Mouse (Mus musculus) left cerebral cortex, postnatal 10 days (tissue): ENCODE data around the gene Rbm24. TPM values are rescaled to one million over a fixed set of nuclear protein-coding genes. Genes with fewer than 3 reads are reported as not detected.

Source experiments
- DNase-seq, 2 experiments: peaks; one replicate each; pipeline ENCODE4 v3.0.0; 2021 to 2022; ENCODE audit warnings: low spot score in 2 of 2, mixed read lengths in 1 of 2; ENCODE audit errors: extremely low spot score in 1 of 2
- intact Hi-C: fragments of 180-260 bp; cut with DNase I; formaldehyde crosslinking; loops from one replicate; pipeline ENCODE4 v1.15.1; 2025
- total RNA-seq, 2 experiments: library from RNA; stranded (reverse); gene quantifications; 2 replicates each; pipeline ENCODE4 v1.2.3; 2021

Gene Rbm24
- 10 to 100 TPM; 26.7 to 29.5 TPM for total RNA-seq

DNA sequence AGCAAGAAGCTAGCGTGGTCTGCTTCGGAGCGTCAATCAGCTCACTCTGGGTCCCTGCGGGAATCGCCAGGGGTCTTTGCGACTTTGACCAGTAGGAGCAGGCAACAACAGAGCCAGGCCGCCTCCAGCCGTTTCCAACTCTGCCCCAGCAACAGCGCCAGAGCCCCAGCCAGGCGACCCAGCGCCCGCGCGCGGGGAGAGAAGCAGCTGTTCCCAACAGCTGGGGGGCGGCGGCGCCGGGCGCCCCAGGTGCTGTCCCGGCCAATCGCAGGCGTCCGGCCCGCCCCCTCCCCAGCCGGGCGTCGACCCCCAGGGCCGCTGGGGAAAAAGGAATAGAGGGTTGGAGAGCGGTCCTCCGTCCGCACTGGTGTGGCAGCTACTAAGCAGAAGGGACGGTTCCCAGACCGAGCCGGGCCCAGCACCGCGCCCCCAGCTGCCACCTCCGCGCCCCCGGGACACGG, at the start of gene Rbm24:
Rbm24 (plus strand) TSS at position 294 of the 461 bp plus-strand sequence.
- DNase-seq: peak in 1 of 2 experiments; percentile 72
- intact Hi-C loops: loop anchor here (5.0 kb wide), 2 partner anchors 56 to 249 kb away; partner anchors contain the start of gene Fam8a1

DNA sequence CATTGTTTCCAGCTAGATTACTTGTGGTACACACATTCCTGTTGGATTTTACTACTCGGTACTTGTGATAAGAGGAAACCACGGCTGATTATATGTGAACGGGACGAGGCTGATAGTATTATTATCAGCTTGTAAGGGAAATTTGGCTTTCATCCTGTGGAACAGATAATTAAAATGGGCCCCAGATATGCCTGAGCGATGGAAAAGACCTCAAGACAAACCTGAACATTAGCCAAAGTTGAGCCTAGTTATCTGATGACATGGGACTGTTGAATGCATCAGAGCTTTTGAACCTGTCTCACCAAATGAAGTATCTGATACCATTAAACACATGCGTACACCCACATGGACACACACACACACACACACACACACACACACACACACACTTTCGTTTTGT, 45.4 kb upstream of the Rbm24 start:
- intact Hi-C loops: no loop called here
- no peak for DNase-seq

DNA sequence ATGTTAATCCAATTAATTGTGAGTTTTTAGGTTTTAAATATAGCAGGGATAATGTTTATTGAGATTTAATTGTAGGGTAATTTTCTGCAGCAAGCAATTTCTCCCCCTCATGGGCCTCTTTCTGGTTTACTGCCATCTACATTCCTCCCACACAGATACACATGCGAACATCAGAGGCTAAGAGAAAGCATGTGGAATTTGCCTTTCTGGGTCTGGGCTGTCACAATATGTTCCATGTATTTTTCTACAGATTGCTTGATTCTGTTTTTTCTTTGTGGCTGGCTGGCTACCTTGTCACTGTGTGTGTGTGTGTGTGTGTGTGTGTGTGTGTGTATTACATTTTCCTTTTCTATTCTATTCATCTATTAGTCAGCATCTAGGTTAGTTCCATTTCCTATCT, 42.9 kb upstream of the Rbm24 start:
- intact Hi-C loops: no loop called here
- no peak for DNase-seq

DNA sequence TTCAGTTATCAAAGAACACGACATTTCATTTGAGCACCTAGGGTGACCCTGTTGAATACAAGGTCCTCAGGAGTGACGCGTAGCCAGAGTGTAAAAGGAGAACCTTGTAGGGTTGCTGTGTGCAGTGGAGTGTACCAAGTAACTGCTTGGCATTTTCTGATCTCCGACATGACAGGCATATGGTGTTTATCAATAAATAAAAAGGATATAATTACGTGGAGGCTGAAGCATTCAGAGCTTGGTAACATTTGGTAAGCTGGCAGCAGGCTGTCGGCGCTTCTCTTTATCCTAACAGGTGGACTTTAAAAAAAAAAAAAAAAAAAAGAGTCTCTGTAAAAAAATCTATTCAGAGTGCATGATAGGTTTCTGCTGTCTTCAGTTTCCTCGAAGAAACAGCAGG, 30.8 kb upstream of the Rbm24 start:
- intact Hi-C loops: no loop called here
- no peak for DNase-seq

DNA sequence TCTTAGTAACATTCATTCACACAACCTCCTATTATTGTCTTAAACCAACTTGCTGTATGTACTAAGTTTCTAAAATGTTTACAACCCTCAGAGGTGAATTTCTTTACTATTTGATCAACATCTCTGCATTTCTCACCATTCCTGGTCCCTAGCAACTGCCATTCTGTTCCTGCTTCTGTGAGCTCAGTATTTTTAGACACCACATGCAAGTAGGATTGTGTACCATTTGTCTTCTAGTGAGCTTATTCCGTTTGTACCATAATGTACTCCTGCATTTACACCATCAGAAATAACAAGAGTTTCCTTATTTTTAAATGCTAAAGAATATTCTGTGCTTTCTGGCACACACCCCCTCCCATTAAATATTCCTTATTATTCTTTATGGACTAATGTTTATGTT, 26.6 kb upstream of the Rbm24 start:
- DNase-seq: peak in 1 of 2 experiments; percentile 13
- intact Hi-C loops: no loop called here

DNA sequence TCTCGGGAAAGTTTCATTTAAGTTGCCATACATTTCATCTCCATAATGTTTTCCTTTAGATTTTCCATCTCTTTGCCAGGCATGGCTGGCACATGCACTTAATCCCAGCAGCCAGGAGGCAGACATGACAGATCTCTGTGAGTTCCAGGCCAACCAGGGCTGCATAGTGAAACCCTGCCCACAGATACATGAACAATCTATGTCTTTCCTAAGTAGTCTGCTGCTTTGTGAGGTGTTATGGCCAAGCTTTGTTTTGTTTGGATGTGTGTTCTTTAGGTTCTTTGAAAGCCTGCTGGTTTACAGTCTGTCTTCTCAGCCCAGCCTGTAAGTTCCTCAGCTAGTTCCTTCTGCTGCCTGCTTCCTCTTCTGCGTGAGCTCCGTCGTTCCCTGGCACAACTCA, 25.3 kb upstream of the Rbm24 start:
- intact Hi-C loops: no loop called here
- DNase-seq: no peak

DNA sequence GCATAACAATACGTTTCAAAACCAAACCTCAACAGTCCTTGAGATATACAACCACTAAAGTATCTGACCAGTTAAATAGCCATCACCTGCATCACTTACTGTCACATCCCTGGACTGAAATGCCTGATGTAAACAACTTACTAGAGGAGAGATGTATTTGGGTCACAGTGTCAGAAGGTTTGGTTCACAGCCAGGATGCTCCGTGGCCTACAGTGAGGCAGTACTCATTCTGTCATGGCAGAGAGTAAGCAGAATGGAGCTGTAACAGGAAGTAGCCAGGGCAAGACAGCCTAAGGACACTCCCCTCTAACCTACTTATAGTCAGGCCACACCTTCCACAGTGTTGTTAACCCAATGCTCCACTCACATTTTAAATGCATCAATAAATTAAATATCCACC, 24.3 kb upstream of the Rbm24 start:
- intact Hi-C loops: no loop called here
- DNase-seq: no peak

DNA sequence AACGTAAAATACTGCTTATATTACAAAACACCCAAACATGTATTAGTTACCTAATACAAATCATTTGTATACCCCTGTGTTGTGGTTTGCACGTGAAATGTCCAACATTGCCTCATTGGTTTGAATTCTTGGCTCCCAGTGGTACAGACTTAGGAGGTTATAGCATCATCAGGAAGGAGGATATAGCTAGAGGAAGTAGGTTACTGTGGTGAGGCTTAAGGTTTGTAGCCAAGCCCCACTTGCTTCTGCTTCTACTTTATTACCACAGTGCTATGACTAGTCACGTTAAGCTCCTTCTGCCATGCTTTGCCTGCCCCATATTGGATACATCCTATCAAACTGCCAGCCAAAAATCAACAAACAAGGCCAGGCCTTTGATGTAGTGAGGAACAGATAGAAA, 21.0 kb upstream of the Rbm24 start:
- intact Hi-C loops: no loop called here
- DNase-seq: no peak

DNA sequence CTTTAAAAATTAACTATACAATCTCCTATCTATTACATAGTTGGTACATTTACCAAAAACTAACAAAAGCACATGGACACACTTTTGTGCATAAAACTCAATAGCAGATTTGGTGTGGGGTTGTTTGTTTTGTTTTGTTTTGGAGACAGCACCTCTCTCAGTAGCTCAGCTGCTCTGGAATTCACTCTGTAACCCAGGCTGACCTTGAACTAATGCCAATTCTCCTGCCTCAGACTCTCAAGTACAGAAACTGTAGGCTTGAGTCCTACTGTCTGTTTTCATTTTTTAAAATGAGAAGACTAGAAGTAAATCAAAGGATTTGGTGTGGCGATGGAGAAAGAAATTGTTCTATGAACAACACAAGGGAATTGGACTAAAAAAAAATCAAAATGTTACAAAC, 11.1 kb upstream of the Rbm24 start:
- intact Hi-C loops: no loop called here
- DNase-seq: no peak

DNA sequence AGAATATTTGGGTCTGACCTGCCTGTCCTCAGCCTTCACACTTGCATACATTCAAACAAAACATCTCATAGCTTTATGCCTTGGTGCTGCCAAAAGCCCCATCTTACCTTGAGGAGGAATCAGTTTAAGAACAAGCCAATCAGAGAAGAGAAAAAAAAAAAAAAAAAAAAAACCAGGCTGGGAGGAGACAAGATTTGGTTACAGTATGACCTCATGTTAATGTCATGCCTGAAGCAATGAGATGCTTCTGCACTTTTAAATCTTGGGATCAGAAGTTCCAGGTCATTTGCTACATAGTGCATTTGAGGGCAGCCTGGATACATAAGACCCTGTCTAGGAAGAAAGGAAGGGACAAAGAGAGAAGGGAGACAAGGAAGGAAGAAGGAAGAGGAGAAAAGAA, 6.0 kb upstream of the Rbm24 start:
- DNase-seq: no peak
- intact Hi-C loops: no loop called here

DNA sequence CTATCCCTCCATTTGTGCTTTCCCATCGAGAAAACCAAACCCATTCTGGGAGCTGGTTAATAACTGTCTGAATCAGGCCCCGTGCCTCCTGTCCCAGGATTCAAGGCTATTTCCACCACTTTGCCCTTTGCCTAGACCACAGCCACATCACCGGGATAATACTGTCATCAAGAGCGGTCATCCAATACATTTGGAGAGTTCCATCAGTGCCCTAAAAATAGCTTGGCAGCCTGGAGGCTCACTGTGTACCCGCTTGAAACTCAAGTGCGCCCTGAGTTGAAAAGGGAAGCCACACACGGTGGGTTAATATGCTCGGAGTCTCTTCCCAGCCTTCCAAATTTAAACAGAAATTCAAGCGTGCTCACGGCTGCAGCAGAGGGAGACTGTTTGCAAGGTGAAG, 4.6 kb upstream of the Rbm24 start:
- DNase-seq: no peak
- intact Hi-C loops: no loop called here

DNA sequence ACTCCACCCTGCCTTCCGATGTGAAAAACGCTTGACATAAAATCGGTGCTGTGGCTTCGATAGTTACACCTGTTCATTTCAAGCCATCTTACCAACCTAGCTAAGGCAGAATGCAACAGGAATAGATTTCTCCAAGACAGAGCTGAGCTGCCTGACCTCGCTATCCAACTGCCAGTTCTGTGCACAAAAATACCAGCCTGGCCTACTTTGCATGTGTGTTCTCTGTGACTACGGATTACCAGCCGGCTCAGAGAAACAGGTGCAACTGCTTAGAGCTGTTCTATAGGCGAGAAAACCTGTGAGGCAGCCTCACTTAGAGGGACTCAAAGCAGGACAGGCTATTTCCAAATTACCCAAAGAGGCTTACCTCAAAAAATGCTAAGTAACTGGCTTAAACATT, 4.2 kb upstream of the Rbm24 start:
- no peak for DNase-seq
- intact Hi-C loops: no loop called here

DNA sequence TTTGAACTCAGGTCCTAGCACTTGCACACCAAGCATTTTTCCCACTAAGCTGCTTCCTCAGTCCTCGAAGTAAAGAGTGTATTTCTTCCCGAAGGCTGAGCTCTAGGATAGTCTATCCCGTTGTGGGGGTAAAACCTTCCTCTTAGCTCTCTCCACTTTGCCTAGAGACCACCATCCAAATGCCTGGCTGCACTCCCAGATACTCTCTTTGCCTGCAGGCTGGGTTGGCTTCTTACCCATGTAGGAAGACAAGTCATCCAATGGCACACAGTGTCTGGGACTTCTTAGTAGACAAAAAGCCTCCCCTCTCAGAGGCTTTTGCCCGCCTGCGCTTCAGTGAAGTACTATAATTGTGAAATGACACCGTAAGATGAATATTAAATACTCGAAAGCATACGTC, 2.2 kb upstream of the Rbm24 start:
- DNase-seq: no peak
- intact Hi-C loops: loop anchor here (5.0 kb wide), 2 partner anchors 54 to 251 kb away; partner anchors contain the start of gene Fam8a1

DNA sequence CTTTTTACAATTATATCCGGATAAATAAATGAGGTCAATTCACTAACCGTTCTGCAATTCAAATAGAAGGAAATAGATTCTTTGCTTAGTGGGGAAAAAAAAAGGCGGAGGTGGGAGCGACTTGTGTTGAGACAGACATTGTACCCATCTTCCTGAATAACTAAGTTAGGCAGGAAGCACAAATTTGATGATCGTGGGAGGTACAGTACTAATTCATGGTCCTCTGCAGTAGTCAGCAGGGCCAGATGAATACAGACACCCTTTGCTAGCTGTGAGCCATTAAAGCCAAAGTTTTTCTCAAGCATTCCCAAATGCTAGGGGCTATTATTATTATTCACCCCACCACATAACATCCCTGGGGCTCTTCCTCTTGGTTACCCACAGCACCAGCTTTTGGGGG, 640 bp upstream of the Rbm24 start:
- intact Hi-C loops: loop anchor here (5.0 kb wide), 2 partner anchors 55 to 250 kb away; partner anchors contain the start of gene Fam8a1
- no peak for DNase-seq

DNA sequence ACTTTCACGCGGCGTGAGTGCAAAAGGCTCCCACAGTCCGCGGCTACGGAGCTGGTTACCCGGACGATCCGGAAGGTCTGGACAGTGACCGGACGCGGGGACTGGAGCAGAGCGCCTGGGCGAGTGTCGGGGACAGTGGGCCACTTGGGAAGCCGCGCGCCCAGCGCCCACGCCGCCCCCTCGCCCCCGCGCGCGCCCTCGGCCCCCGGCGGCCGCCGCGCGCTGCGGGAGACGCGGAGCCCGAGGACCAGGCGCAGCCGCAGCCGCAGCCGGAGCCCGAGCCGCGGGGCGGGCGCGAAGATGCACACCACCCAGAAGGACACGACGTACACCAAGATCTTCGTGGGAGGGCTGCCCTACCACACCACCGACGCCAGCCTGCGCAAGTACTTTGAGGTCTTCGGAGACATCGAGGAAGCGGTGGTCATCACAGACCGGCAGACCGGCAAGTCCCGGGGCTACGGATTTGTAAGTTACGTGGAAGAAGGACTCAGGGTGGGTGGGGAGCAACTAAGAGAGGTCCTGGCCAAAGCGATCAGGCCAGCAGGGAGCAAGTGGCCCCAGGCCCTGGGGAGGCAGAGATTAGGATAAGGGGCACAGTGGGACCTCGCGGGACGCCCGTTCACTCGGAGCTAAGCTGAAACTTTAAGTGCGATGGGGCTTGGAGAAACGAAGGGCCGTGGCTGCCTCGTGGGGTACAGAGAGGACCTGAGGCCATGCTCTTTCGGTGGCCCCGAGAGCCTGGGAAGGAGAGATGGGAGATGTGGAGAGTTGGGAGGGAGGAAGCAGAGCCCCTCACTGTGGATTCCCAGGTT, 704 bp downstream of the Rbm24 start:
- intact Hi-C loops: loop anchor here (5.0 kb wide), 2 partner anchors 57 to 248 kb away; partner anchors contain the start of gene Fam8a1
- DNase-seq: peak in 1 of 2 experiments; percentile 54

DNA sequence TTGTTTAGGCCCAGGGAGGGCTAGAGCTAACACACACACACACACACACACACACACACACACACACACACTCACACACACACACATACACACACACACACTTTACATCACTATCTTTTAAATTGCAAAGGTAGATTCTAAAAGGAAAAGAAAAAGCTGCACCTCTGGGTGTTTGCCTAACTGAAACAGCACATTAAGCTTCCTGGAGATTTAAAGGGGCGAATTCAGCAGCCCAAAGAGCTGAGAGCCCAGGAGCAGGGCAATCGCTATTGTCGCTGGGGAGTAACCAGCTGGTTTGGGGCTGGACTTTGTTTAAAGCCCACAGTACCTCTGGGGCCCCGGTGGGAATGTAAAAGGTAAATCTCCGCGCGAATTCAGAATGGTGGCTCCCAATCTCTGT, 1.4 kb downstream of the Rbm24 start:
- intact Hi-C loops: loop anchor here (5.0 kb wide), 3 partner anchors 57 to 248 kb away; partner anchors contain the start of genes Cap2 and Fam8a1
- DNase-seq: no peak

DNA sequence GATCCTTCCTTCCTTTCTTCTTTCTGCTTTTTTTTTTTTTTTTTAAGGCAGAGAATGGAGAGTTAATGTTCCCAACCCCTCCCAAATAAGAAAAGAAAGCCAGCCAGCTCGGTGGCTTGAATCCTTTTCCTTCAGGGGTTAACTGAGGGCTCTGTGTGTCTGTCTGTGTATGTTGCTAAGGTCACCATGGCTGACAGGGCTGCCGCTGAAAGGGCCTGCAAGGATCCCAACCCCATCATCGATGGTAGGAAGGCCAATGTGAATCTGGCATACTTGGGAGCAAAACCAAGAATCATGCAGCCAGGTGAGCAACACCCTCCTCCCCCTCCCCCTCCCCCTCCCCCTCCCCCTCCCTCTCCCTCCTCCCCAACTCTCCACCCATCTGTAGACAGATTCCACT, 1.9 kb downstream of the Rbm24 start:
- intact Hi-C loops: loop anchor here (5.0 kb wide), 1 partner anchor 82 kb away; the partner anchor contains the start of gene Cap2
- DNase-seq: no peak

DNA sequence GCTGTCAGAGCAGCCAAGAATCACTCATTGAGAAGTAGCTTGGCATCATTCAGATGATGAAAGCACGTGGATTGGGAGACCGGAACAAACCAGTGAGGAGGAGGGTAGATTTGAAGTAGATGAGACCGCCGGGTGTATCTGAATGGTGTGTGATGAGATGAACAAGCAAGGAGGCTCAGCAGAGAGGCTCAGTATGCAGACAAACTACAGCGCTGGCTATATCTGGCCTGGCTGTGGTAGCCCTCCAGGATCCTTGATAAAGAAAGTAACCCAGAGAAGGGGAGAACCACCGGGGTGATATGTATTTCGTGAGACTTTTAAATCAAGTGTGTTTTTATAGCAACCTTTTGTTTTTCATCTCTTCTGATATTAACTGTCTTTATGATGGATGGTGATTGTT, 5.6 kb downstream of the Rbm24 start:
- DNase-seq: no peak
- intact Hi-C loops: loop anchor here (5.0 kb wide), 1 partner anchor 78 kb away; the partner anchor contains the start of gene Cap2

DNA sequence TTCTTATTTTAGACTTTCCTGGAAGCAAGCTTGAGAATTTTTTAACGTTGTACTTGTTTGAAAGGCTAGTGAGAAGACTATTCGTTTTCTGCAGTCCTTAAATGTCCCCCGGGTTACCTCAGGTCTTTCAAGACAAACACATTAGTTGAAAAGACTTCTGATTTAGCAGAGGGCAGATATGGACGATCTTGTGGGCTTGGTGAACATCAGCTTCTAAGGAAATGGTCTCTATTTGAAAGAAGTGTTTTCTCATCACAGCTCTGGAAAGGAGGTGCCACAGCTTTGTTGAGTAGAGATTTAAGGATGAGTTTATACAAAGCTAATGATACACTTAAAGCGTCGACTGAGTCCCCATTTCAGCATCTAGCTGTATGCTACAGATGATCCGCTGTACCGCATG, 6.1 kb downstream of the Rbm24 start:
- DNase-seq: no peak
- intact Hi-C loops: loop anchor here (5.0 kb wide), 1 partner anchor 78 kb away; the partner anchor contains the start of gene Cap2

DNA sequence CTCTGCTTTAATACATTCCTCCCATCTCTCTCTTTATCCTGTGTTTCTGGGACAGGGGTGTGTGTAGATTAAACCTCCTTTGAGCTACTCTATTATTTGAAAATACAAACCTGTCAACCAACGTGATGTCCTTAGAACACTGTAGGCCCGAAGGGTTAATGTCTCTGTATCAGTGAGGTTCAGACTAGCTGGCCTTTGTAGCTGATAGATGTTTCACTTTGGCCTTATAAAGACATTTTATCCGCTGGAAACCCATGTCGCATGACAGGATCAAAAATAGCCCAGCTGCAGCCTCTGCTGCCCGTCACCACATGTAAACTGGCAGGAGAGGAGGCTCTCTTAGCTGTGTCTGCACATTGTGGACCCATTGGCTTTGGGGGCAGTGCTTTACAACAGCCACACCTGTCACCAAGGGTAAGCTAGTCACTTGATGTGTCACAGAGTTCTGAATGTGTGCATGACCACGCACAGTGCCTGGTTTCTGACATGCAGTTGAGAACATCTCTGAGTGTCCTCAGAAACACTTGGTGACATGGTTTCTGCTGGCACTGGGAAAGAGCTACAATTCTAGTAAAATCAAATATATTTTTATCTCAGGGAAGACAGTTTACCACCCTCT, 8.5 kb downstream of the Rbm24 start:
- no peak for DNase-seq
- intact Hi-C loops: no loop called here
